Mouse (Mus musculus) midbrain, embryonic 11.5 days (tissue): ENCODE measurements around the gene Atg7. TPM values are rescaled to one million over a fixed set of nuclear protein-coding genes. Genes with fewer than 3 reads are reported as not detected.
A peak's percentile ranks its signal among the peaks of the same experiment; 100 is the strongest.

Experiments
- ATAC-seq: fragments of 200-750 bp; cut with Nextera tagmentation; 2 replicates; pipeline ENCODE4 v1.8.0; 2017; ENCODE audit warnings: moderate TSS enrichment, moderate library complexity; ENCODE audit not compliant: low FRiP score
- DNase-seq: peaks from one replicate; pipeline ENCODE4 v3.0.0; 2015; ENCODE audit warnings: low spot score; ENCODE audit errors: missing footprints
- H3K27ac ChIP-seq: fragments of 300-500 bp; sonication (generic); 2 replicates; pipeline ENCODE4 v1.5.1; 2014; ENCODE audit warnings: low read depth, low read length
- H3K27me3 ChIP-seq: fragments of 300-500 bp; sonication (generic); 2 replicates; pipeline ENCODE4 v1.6.1; 2014; ENCODE audit warnings: mild to moderate bottlenecking, low read length, moderate library complexity, mixed read lengths; ENCODE audit not compliant: control insufficient read depth, insufficient read depth
- H3K36me3 ChIP-seq: fragments of 300-500 bp; sonication (generic); 2 replicates; pipeline ENCODE4 v1.6.1; 2014; ENCODE audit warnings: mild to moderate bottlenecking, low read length, moderate library complexity, mixed read lengths; ENCODE audit not compliant: control insufficient read depth, insufficient read depth
- H3K4me1 ChIP-seq: fragments of 300-500 bp; sonication (generic); 2 replicates; pipeline ENCODE4 v1.6.1; 2014; ENCODE audit warnings: low read length; ENCODE audit not compliant: control insufficient read depth, insufficient read depth
- H3K4me2 ChIP-seq: fragments of 300-500 bp; sonication (generic); 2 replicates; pipeline ENCODE4 v1.6.1; 2014; ENCODE audit warnings: mild to moderate bottlenecking, moderate library complexity
- H3K4me3 ChIP-seq: fragments of 300-500 bp; sonication (generic); 2 replicates; pipeline ENCODE4 v1.5.1; 2014; ENCODE audit warnings: low read depth, low read length
- H3K9ac ChIP-seq: fragments of 300-500 bp; sonication (generic); 2 replicates; pipeline ENCODE4 v1.6.1; 2014; ENCODE audit warnings: low read length
- H3K9me3 ChIP-seq: fragments of 300-500 bp; sonication (generic); 2 replicates; pipeline ENCODE4 v1.6.1; 2016; ENCODE audit warnings: low read length; ENCODE audit not compliant: control insufficient read depth
- WGBS: fragments of 180-500 bp; shearing (Covaris S2); extraction: QIAGEN DNeasy Blood & Tissue Kit; methylation state at CpG from one replicate; pipeline ENCODE4 v1.1.7; 2014; 5-methylcytosine and 5-hydroxymethylcytosine counted together
- polyA plus RNA-seq: library from polyadenylated mRNA; unstranded; fragments of >200 nt; fragmentation: Nextera tagmentation; extraction: Ambion mirVana; gene quantifications from 2 replicates; pipeline ENCODE4 v1.2.1, GENCODE M21; 2014

Gene Atg7
- polyA plus RNA-seq, 1 experiment from 2014 or later: 17.6 TPM

DNA sequence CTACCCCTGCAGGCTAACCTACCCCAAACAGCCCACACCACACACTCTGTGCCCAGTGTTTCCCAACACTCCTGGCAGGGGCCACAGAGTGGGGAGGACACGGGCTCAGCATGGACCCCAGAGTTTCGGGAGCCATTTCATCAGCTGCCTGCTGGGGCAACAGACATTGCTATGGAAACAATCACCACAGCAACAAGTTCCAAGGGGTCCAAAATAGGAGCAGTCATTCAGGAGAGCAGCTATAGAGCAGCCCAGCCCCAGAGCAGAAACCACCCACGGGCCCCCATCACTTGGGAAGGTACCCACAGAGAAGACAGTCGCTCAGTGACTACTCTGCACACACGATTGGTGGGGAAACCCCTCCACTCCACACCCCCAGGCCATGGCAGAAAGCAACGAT is 249.5 kb downstream of the Atg7 start:
- Histone ChIP-seq H3K9me3 (no peaks in the 10 kb centered on the region; the same call in 1 of the 2 replicates), H3K4me2 (peak overlapping the region; percentile 31; the same call in 1 of the 2 replicates), H3K4me1 (peaks cover 50% of the 10 kb centered on the region), H3K36me3 (no peaks in the 10 kb centered on the region), H3K4me3 (no peak overlapping the region), H3K9ac (peak overlapping the region; percentile 30), H3K27me3 (no peaks in the 10 kb centered on the region), H3K27ac (no peak overlapping the region)
- DNase-seq: peak; percentile 95
- ATAC-seq: peak; percentile 53
- WGBS: 19% methylated on average over 6 of the region's 6 CpGs

GRCm38 (mm10) chr6:114893427-114894209 is 250.7 kb downstream of the Atg7 start:
- no peaks in the 10 kb centered on the region; the same call in 1 of the 2 replicates for H3K9me3 ChIP-seq
- 74% methylated on average over 20 of the region's 20 CpGs for WGBS
- no peak overlapping the region for H3K4me3 ChIP-seq
- no peaks in the 10 kb centered on the region for H3K27me3 ChIP-seq
- no peak overlapping the region; the same call in 1 of the 2 replicates for H3K4me2 ChIP-seq
- H3K4me1 ChIP-seq: peaks cover 46% of the 10 kb centered on the region
- H3K27ac ChIP-seq: no peak overlapping the region; the same call in 1 of the 2 replicates
- no peak overlapping the region for H3K9ac ChIP-seq
- no peak for ATAC-seq
- DNase-seq: no peak
- no peaks in the 10 kb centered on the region for H3K36me3 ChIP-seq

GRCm38 (mm10) chr6:114894548-114895106 is 251.7 kb downstream of the Atg7 start:
- H3K4me2 ChIP-seq: no peak overlapping the region
- H3K9ac ChIP-seq: no peak overlapping the region
- DNase-seq (no peak), ATAC-seq (no peak)
- no peaks in the 10 kb centered on the region for H3K36me3 ChIP-seq
- WGBS: 70% methylated on average over 4 of the region's 4 CpGs
- no peaks in the 10 kb centered on the region; the same call in 1 of the 2 replicates for H3K9me3 ChIP-seq
- H3K27me3 ChIP-seq: no peaks in the 10 kb centered on the region
- H3K27ac ChIP-seq: no peak overlapping the region
- H3K4me3 ChIP-seq: no peak overlapping the region
- H3K4me1 ChIP-seq: peaks cover 42% of the 10 kb centered on the region

- H3K4me2 ChIP-seq: no peak overlapping the region
- H3K36me3 ChIP-seq: no peaks in the 10 kb centered on the region
- 95% methylated on average over 7 of the region's 7 CpGs for WGBS
- H3K27me3 ChIP-seq: no peaks in the 10 kb centered on the region
- DNase-seq (no peak), ATAC-seq (no peak)
- no peak overlapping the region for H3K27ac ChIP-seq
- no peak overlapping the region for H3K4me3 ChIP-seq
- no peaks in the 10 kb centered on the region; the same call in 1 of the 2 replicates for H3K9me3 ChIP-seq
- H3K4me1 ChIP-seq: peaks cover 43% of the 10 kb centered on the region
- no peak overlapping the region for H3K9ac ChIP-seq
These were observed 252.3 kb downstream of the Atg7 start for GRCm38 (mm10) chr6:114895191-114895590.

GRCm38 (mm10) chr6:114896281-114896680 is 253.4 kb downstream of the Atg7 start:
- Histone ChIP-seq H3K4me3 (no peak overlapping the region), H3K27ac (no peak overlapping the region), H3K9ac (no peak overlapping the region), H3K4me2 (no peak overlapping the region), H3K36me3 (no peaks in the 10 kb centered on the region), H3K4me1 (peaks cover 44% of the 10 kb centered on the region), H3K9me3 (no peaks in the 10 kb centered on the region; the same call in 1 of the 2 replicates), H3K27me3 (no peaks in the 10 kb centered on the region)
- 98% methylated on average over 2 of the region's 2 CpGs for WGBS
- no peak for ATAC-seq
- DNase-seq: no peak

GRCm38 (mm10) chr6:114898949-114899348 is 256.1 kb downstream of the Atg7 start:
- H3K36me3 ChIP-seq: no peaks in the 10 kb centered on the region
- ATAC-seq: no peak
- no peak overlapping the region for H3K4me2 ChIP-seq

GRCm38 (mm10) chr6:114899652-114900051 is 256.8 kb downstream of the Atg7 start:
- no peak overlapping the region for H3K27ac ChIP-seq
- no peaks in the 10 kb centered on the region for H3K27me3 ChIP-seq
- no peak overlapping the region for H3K4me3 ChIP-seq
- DNase-seq: peak; percentile 82
- H3K36me3 ChIP-seq: no peaks in the 10 kb centered on the region
- H3K9ac ChIP-seq: no peak overlapping the region
- H3K4me2 ChIP-seq: peak overlapping the region; percentile 5; the same call in 1 of the 2 replicates
- H3K4me1 ChIP-seq: peaks cover 44% of the 10 kb centered on the region
- WGBS: 47% methylated on average over 7 of the region's 7 CpGs
- H3K9me3 ChIP-seq: no peaks in the 10 kb centered on the region; the same call in 1 of the 2 replicates
- no peak for ATAC-seq

More at GRCm38 (mm10) chr6:114898949-114899348, 256.1 kb downstream of the Atg7 start:
- Histone ChIP-seq H3K4me1 (peaks cover 42% of the 10 kb centered on the region), H3K4me3 (no peak overlapping the region), H3K9me3 (no peaks in the 10 kb centered on the region; the same call in 1 of the 2 replicates), H3K27me3 (no peaks in the 10 kb centered on the region), H3K9ac (no peak overlapping the region), H3K27ac (no peak overlapping the region)
- no peak for DNase-seq
- 91% methylated on average over 4 of the region's 4 CpGs for WGBS

- H3K27ac ChIP-seq: peak overlapping the region; percentile 12; the same call in 1 of the 2 replicates
- no peaks in the 10 kb centered on the region for H3K27me3 ChIP-seq
- H3K9me3 ChIP-seq: no peaks in the 10 kb centered on the region; the same call in 1 of the 2 replicates
- DNase-seq (peak; percentile 84), ATAC-seq (no peak)
- no peak overlapping the region for H3K4me3 ChIP-seq
- H3K4me2 ChIP-seq: peak overlapping the region; percentile 21; the same call in 1 of the 2 replicates
- no peak overlapping the region for H3K9ac ChIP-seq
- peaks cover 44% of the 10 kb centered on the region for H3K4me1 ChIP-seq
- WGBS: 24% methylated on average over 10 of the region's 10 CpGs
- H3K36me3 ChIP-seq: no peaks in the 10 kb centered on the region
These were observed 257.3 kb downstream of the Atg7 start for GRCm38 (mm10) chr6:114900194-114900593.

- peak overlapping the region; percentile 12; the same call in 1 of the 2 replicates for H3K9ac ChIP-seq
- H3K4me1 ChIP-seq: peaks cover 48% of the 10 kb centered on the region
- ATAC-seq: peak; percentile 74
- H3K9me3 ChIP-seq: no peaks in the 10 kb centered on the region; the same call in 1 of the 2 replicates
- peak overlapping the region; percentile 59 for H3K27ac ChIP-seq
- H3K4me3 ChIP-seq: no peak overlapping the region
- 3% methylated on average over 12 of the region's 12 CpGs for WGBS
- H3K27me3 ChIP-seq: no peaks in the 10 kb centered on the region
- H3K36me3 ChIP-seq: no peaks in the 10 kb centered on the region
- peak overlapping the region; percentile 28 for H3K4me2 ChIP-seq
- DNase-seq: peak; percentile 94
These were observed 258.5 kb downstream of the Atg7 start for GRCm38 (mm10) chr6:114901321-114901824.
